Mouse (Mus musculus): Measurements from ENCODE around the gene Ugt2b5.
"Not testable (repeated sequence)": the region's sequence is repeated elsewhere in the genome, so short reads cannot be mapped to it uniquely, and the experiment has no call there.

The Ugt2b5 gene

GRCm38 (mm10) chr5:87140196-87140595 is at the start of gene Ugt2b5:
Gene Ugt2b5, minus strand, starts transcription at chr5:87140318.
- not testable (repeated sequence) for DNase-seq

- DNase-seq = not testable (repeated sequence)
Observed at GRCm38 (mm10) chr5:87175780-87176179, 35.7 kb upstream of the Ugt2b5 start.

GRCm38 (mm10) chr5:87174671-87175070 is 34.6 kb upstream of the Ugt2b5 start:
- no peak for DNase-seq

- DNase-seq = no peak
Observed at GRCm38 (mm10) chr5:87147741-87148454, 7.8 kb upstream of the Ugt2b5 start.

GRCm38 (mm10) chr5:87142865-87143456 is 2.8 kb upstream of the Ugt2b5 start:
- no peak for DNase-seq

- DNase-seq = not testable (repeated sequence)
Observed at GRCm38 (mm10) chr5:87103697-87104096, 36.4 kb downstream of the Ugt2b5 start.

- DNase-seq = no peak
Observed at GRCm38 (mm10) chr5:87092346-87093027, 47.6 kb downstream of the Ugt2b5 start, which contains the start of gene Ugt2b36. Gene Ugt2b36, minus strand, starts transcription at chr5:87092555.

GRCm38 (mm10) chr5:87091111-87091510 is 49.0 kb downstream of the Ugt2b5 start:
- no peak for DNase-seq

GRCm38 (mm10) chr5:87089264-87089663 is 50.9 kb downstream of the Ugt2b5 start:
- DNase-seq = no peak

- no peak for DNase-seq
Observed at GRCm38 (mm10) chr5:87086269-87086668, 53.8 kb downstream of the Ugt2b5 start.

All from right cerebral cortex, postnatal 4 days (tissue).